ENCODE assay signal across 9 mouse cellular contexts in the genomic region with DNA sequence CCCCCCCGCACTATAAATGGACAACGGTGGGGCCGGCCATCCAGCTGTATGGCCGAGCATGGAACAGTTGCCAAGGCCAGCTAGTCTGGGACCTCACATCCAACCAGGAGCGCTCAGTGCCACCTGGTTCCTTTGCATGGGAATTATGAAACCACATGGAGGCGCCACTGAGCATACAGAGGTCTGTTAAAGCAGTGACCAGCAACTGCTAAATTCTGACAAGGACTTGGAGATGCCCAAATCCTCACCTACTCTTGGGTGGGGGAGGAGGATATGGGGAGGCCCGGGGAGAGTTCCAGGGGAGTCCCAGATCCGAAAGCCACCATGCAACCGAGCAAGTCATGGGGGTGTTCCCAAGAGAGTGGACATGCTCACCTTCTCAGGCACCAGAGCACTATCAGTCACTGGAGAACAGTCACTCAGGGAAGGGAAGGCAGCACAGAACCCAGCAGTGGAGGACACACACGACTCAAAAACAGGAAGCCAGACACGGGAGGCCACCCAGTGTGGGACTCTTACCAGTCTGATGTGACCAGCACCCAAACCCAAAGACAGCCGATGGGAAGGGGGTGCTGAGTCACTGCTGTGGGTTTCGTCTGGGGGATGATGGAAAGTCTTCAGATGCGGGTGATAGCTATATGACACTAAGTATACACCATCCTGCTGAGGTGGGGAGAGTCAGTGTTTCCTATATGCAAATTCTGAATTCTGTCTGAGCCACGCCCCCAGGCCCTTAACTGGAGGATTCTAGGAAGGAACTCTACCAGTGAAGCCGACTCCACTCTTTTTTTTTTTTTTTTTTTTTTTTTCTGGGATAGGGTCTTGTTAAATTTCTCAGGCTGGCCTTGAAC.
DNase-seq lines count a peak whose midpoint lies in the region; TF ChIP-seq lines count a peak whose summit lies in the region.
"Had no signal": no experiment of that assay in that cellular context is flagged by ENCODE, and none has a peak within 500 bp of the region (broad histone marks: within the 10 kb centered on the region; RNA-seq: fewer than 3 reads in every experiment).

No protein-coding gene starts in this region.

- H3K4me3 ChIP-seq in thymus, adult 2 months (ENCODE audit: control insufficient read depth, insufficient read depth, low read length), result no peak overlapping the region
- H3K4me3 ChIP-seq: hindbrain, embryonic 15.5 days had no signal

- H3K27ac ChIP-seq in thymus, adult 2 months (ENCODE audit: control insufficient read depth, insufficient read depth, low read length), result no peak overlapping the region
- H3K27ac ChIP-seq: hindbrain, embryonic 15.5 days had no signal

- intact Hi-C loops in heart, postnatal 36 days (cut with DNase I), result no loop called here

- H3K27me3 ChIP-seq in thymus, adult 2 months (ENCODE audit: control insufficient read depth, insufficient read depth, low read length), result no peaks in the 10 kb centered on the region
- H3K27me3 ChIP-seq in splenic B cell, adult 2 months (ENCODE audit: control insufficient read depth, insufficient read depth, low read length, poor library complexity, severe bottlenecking), result no peaks in the 10 kb centered on the region
- H3K27me3 ChIP-seq: hindbrain, embryonic 15.5 days had no signal

- no peak for TF ChIP-seq POLR2A in thymus, adult 2 months (IDR thresholded peaks at IDR 0.05; ENCODE audit: control insufficient read depth, extremely low read depth, insufficient read depth, low read length, poor library complexity)

- peaks cover 44% of the 10 kb centered on the region for H3K4me1 ChIP-seq in thymus, adult 2 months (replicated peaks; ENCODE audit: control insufficient read depth, insufficient read depth, low read length)

- DNase-seq in gastrocnemius, adult 18-20 months (ENCODE audit: low spot score), result peak; percentile 32
- DNase-seq in gastrocnemius, postnatal 25 days, result no peak
- DNase-seq in thymus, postnatal 14 days, result peak; percentile 57
- no peak for DNase-seq in thymus, adult 2 months
- peak; percentile 62 for DNase-seq in liver
- DNase-seq in splenic B cell, adult 2 months (ENCODE audit: low read depth, low spot score), result peak; percentile 79
- no peak for DNase-seq in urinary bladder, postnatal 4 days (ENCODE audit: low spot score in 2 of 2)
- DNase-seq in heart, postnatal 36 days, result no peak

- H3K36me3 ChIP-seq in thymus, adult 2 months (ENCODE audit: control insufficient read depth, insufficient read depth, low read length), result no peaks in the 10 kb centered on the region
- H3K36me3 ChIP-seq in splenic B cell, adult 2 months (ENCODE audit: control insufficient read depth, insufficient read depth, low read length, poor library complexity, severe bottlenecking), result no peaks in the 10 kb centered on the region
- H3K36me3 ChIP-seq: hindbrain, embryonic 15.5 days had no signal

- TF ChIP-seq CTCF in thymus, adult 2 months (IDR thresholded peaks at IDR 0.05; ENCODE audit: borderline replicate concordance, control insufficient read depth, extremely low read depth, insufficient read depth, low read length, poor library complexity), result no peak

- WGBS in thymus, adult 2 months, result 14% methylated on average over 16 of the region's 16 CpGs

Comparison
In these comparisons a context has a peak if more than half of its experiments do, and no peak if none do; other contexts are left out.
1. DNase-seq: peak in gastrocnemius, adult 18-20 months (single experiment), thymus, postnatal 14 days (single experiment), liver (single experiment) and splenic B cell, adult 2 months (single experiment); none in gastrocnemius, postnatal 25 days (single experiment), thymus, adult 2 months (single experiment), urinary bladder, postnatal 4 days (0 of 2) and heart, postnatal 36 days (0 of 2).